Mouse (Mus musculus) stomach, embryonic 14.5 days (tissue): ENCODE measurements around the gene Cideb. TPM values are rescaled to one million over a fixed set of nuclear protein-coding genes. Genes with fewer than 3 reads are reported as not detected.

Source experiments
- ATAC-seq: fragments of 200-750 bp; cut with Nextera tagmentation; 2 replicates; pipeline ENCODE4 v1.8.0; 2017; ENCODE audit warnings: low read depth, moderate TSS enrichment; ENCODE audit not compliant: insufficient number of reproducible peaks, insufficient read depth, low FRiP score
- H3K27ac ChIP-seq: fragments of 300-500 bp; sonication (generic); 2 replicates; pipeline ENCODE4 v1.5.1; 2014; ENCODE audit warnings: mild to moderate bottlenecking, low read length, moderate library complexity, mixed read lengths
- H3K27me3 ChIP-seq: fragments of 300-500 bp; sonication (generic); 2 replicates; pipeline ENCODE4 v1.6.1; 2014; ENCODE audit warnings: low read length, control low read depth, mixed read lengths; ENCODE audit not compliant: control insufficient read depth, insufficient read depth
- H3K36me3 ChIP-seq: fragments of 300-500 bp; sonication (generic); 2 replicates; pipeline ENCODE4 v1.6.1; 2014; ENCODE audit warnings: mild to moderate bottlenecking, control low read depth, low read length, moderate library complexity, mixed read lengths; ENCODE audit not compliant: control insufficient read depth, insufficient read depth
- H3K4me1 ChIP-seq: fragments of 300-500 bp; sonication (generic); 2 replicates; pipeline ENCODE4 v1.6.1; 2014; ENCODE audit warnings: low read length, control low read depth, mixed read lengths; ENCODE audit not compliant: control insufficient read depth, insufficient read depth
- H3K4me2 ChIP-seq: fragments of 300-500 bp; sonication (generic); replicated peaks from 2 replicates; pipeline ENCODE4 v1.6.1; 2014; ENCODE audit warnings: low read depth, low read length, control low read depth
- H3K4me3 ChIP-seq: fragments of 300-500 bp; sonication (generic); 2 replicates; pipeline ENCODE4 v1.5.1; 2014; ENCODE audit warnings: low read depth, low read length, control low read depth
- H3K9ac ChIP-seq: fragments of 300-500 bp; sonication (generic); replicated peaks from 2 replicates; pipeline ENCODE4 v1.6.1; 2014; ENCODE audit warnings: low read depth, mild to moderate bottlenecking, control low read depth, low read length, moderate library complexity, mixed read lengths
- H3K9me3 ChIP-seq: fragments of 300-500 bp; sonication (generic); 2 replicates; pipeline ENCODE4 v1.6.1; 2016; ENCODE audit warnings: low read depth, low read length, control low read depth; ENCODE audit not compliant: control insufficient read depth
- WGBS: fragments of 180-500 bp; shearing (Covaris S2); extraction: QIAGEN DNeasy Blood & Tissue Kit; methylation state at CpG from one replicate; pipeline ENCODE4 v1.1.7; 2014; 5-methylcytosine and 5-hydroxymethylcytosine counted together
- polyA plus RNA-seq: library from polyadenylated mRNA; unstranded; fragments of >200 nt; fragmentation: Nextera tagmentation; extraction: Ambion mirVana; gene quantifications from 2 replicates; pipeline ENCODE4 v1.2.1, GENCODE M21; 2014

Gene Cideb
- polyA plus RNA-seq, 1 experiment from 2014 or later: 2.6 TPM

GRCm38 (mm10) chr14:55724411-55724871 is 33.8 kb downstream of the Cideb start:
- H3K9ac ChIP-seq: no peak overlapping the region
- no peaks in the 10 kb centered on the region for H3K4me1 ChIP-seq
- H3K4me3 ChIP-seq: no peak overlapping the region
- ATAC-seq: no peak
- whole genome bisulfite sequencing: 56% methylated on average over 8 of the region's 8 CpGs
- no peaks in the 10 kb centered on the region for H3K9me3 ChIP-seq
- no peaks in the 10 kb centered on the region for H3K27me3 ChIP-seq
- H3K36me3 ChIP-seq: no peaks in the 10 kb centered on the region; the same call in 1 of the 2 replicates
- H3K4me2 ChIP-seq: no peak overlapping the region
- H3K27ac ChIP-seq: no peak overlapping the region

GRCm38 (mm10) chr14:55723433-55723832 is 34.8 kb downstream of the Cideb start:
- ATAC-seq: no peak
- Histone ChIP-seq H3K4me2 (no peak overlapping the region), H3K4me1 (no peaks in the 10 kb centered on the region), H3K4me3 (no peak overlapping the region), H3K9me3 (no peaks in the 10 kb centered on the region), H3K27me3 (no peaks in the 10 kb centered on the region), H3K9ac (no peak overlapping the region), H3K36me3 (peaks cover 3% of the 10 kb centered on the region; the same call in 1 of the 2 replicates), H3K27ac (no peak overlapping the region)
- 91% methylated on average over 7 of the region's 7 CpGs for WGBS

GRCm38 (mm10) chr14:55722438-55722945 is 35.8 kb downstream of the Cideb start:
- H3K4me2 ChIP-seq: peak overlapping the region; percentile 63
- no peak overlapping the region for H3K27ac ChIP-seq
- peak; percentile 1; the same call in 1 of the 2 replicates for ATAC-seq
- H3K27me3 ChIP-seq: no peaks in the 10 kb centered on the region
- peak overlapping the region; percentile 79 for H3K4me3 ChIP-seq
- H3K9me3 ChIP-seq: no peaks in the 10 kb centered on the region
- H3K9ac ChIP-seq: 0 out of 2 replicates have a peak overlapping the region, but pooled peaks have one; percentile 60
- H3K4me1 ChIP-seq: no peaks in the 10 kb centered on the region
- WGBS: 49% methylated on average over 8 of the region's 8 CpGs
- peaks cover 5% of the 10 kb centered on the region; the same call in 1 of the 2 replicates for H3K36me3 ChIP-seq

- ATAC-seq: peak; percentile 96
- under 1% methylated on average over 50 of the region's 50 CpGs for WGBS
- Histone ChIP-seq H3K36me3 (peaks cover 11% of the 10 kb centered on the region), H3K9me3 (no peaks in the 10 kb centered on the region), H3K27me3 (no peaks in the 10 kb centered on the region), H3K4me2 (peak within 1 kb of the TSS; percentile 63), H3K9ac (peak within 1 kb of the TSS; percentile 60), H3K4me3 (peak within 1 kb of the TSS; percentile 79), H3K4me1 (no peaks in the 10 kb centered on the region), H3K27ac (peak within 1 kb of the TSS; percentile 84; the same call in 1 of the 2 replicates)
Observed at GRCm38 (mm10) chr14:55721700-55722437, 36.4 kb downstream of the Cideb start, which contains the start of gene Rabggta. Gene Rabggta, minus strand, starts transcription at chr14:55722263.

GRCm38 (mm10) chr14:55721076-55721475 is 37.2 kb downstream of the Cideb start:
- Histone ChIP-seq H3K27me3 (no peaks in the 10 kb centered on the region), H3K9me3 (no peaks in the 10 kb centered on the region), H3K9ac (no peak overlapping the region), H3K36me3 (peaks cover 16% of the 10 kb centered on the region), H3K27ac (no peak overlapping the region), H3K4me1 (no peaks in the 10 kb centered on the region), H3K4me3 (peak overlapping the region; percentile 79), H3K4me2 (peak overlapping the region; percentile 63)
- ATAC-seq: no peak
- WGBS: 75% methylated on average over 6 of the region's 6 CpGs

GRCm38 (mm10) chr14:55720666-55721065 is 37.6 kb downstream of the Cideb start:
- Histone ChIP-seq H3K36me3 (peaks cover 16% of the 10 kb centered on the region), H3K27ac (no peak overlapping the region), H3K4me2 (no peak overlapping the region), H3K4me1 (no peaks in the 10 kb centered on the region), H3K27me3 (no peaks in the 10 kb centered on the region), H3K9ac (no peak overlapping the region), H3K9me3 (no peaks in the 10 kb centered on the region), H3K4me3 (no peak overlapping the region)
- WGBS: 92% methylated on average over 12 of the region's 12 CpGs
- ATAC-seq: no peak

- H3K9me3 ChIP-seq: no peaks in the 10 kb centered on the region
- H3K9ac ChIP-seq: no peak overlapping the region
- no peak overlapping the region for H3K4me2 ChIP-seq
- no peak for ATAC-seq
- 83% methylated on average over 6 of the region's 6 CpGs for WGBS
- H3K27me3 ChIP-seq: no peaks in the 10 kb centered on the region
- no peak overlapping the region for H3K27ac ChIP-seq
- no peak overlapping the region for H3K4me3 ChIP-seq
- no peaks in the 10 kb centered on the region for H3K4me1 ChIP-seq
- H3K36me3 ChIP-seq: peaks cover 16% of the 10 kb centered on the region
Observed at GRCm38 (mm10) chr14:55719737-55720136, 38.5 kb downstream of the Cideb start.

GRCm38 (mm10) chr14:55716884-55717283 is 41.4 kb downstream of the Cideb start:
- Histone ChIP-seq H3K9ac (no peak overlapping the region), H3K36me3 (peaks cover 16% of the 10 kb centered on the region), H3K27me3 (no peaks in the 10 kb centered on the region), H3K4me2 (no peak overlapping the region), H3K4me1 (no peaks in the 10 kb centered on the region; the same call in 1 of the 2 replicates), H3K9me3 (no peaks in the 10 kb centered on the region), H3K4me3 (no peak overlapping the region), H3K27ac (no peak overlapping the region)
- WGBS: 79% methylated on average over 8 of the region's 8 CpGs
- no peak for ATAC-seq
